Mouse (Mus musculus): ENCODE measurements around the gene Rab40b. TPM values are rescaled to one million over a fixed set of nuclear protein-coding genes. Genes with fewer than 3 reads are reported as not detected.

Rab40b gene
- 1 to 10 TPM; 1.0 to 1.6 TPM for total RNA-seq (2021)

- intact Hi-C loops (cut with DNase I) = no loop called here
- peak; percentile 77 to 78 for DNase-seq
These were observed at the start of gene Rab40b for GRCm38 (mm10) chr11:121387750-121388553. Rab40b (minus strand) TSS chr11:121388251.

- DNase-seq = no peak
- intact Hi-C loops (cut with DNase I) = no loop called here
These were observed 49.2 kb upstream of the Rab40b start for GRCm38 (mm10) chr11:121437236-121437635.

GRCm38 (mm10) chr11:121434156-121435155, 46.4 kb upstream of the Rab40b start, which contains the start of gene Fn3k:
Fn3k (plus strand) TSS chr11:121434913.
- intact Hi-C loops (cut with DNase I) = no loop called here
- DNase-seq = peak; percentile 81 to 84

DNA sequence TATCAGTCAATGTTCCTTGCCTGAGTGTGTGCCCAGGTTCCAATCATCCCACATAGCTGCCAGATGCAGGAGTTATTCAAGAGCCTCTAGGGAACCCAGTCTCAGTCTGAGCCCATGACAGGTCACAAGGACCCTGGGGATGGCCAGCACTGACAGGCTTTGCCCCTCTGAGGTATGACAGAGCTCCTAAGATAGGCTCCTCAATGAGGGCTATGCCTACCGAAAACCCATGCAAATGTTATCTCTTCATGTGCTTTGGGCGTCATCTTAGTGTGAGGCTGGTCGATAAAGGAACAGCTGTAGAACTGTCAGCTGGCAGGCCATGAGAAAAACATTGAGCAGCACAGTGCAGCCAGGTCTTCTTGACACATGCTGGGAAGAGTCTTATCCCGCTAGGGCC, 45.3 kb upstream of the Rab40b start:
- no peak for DNase-seq
- intact Hi-C loops (cut with DNase I) = no loop called here

DNA sequence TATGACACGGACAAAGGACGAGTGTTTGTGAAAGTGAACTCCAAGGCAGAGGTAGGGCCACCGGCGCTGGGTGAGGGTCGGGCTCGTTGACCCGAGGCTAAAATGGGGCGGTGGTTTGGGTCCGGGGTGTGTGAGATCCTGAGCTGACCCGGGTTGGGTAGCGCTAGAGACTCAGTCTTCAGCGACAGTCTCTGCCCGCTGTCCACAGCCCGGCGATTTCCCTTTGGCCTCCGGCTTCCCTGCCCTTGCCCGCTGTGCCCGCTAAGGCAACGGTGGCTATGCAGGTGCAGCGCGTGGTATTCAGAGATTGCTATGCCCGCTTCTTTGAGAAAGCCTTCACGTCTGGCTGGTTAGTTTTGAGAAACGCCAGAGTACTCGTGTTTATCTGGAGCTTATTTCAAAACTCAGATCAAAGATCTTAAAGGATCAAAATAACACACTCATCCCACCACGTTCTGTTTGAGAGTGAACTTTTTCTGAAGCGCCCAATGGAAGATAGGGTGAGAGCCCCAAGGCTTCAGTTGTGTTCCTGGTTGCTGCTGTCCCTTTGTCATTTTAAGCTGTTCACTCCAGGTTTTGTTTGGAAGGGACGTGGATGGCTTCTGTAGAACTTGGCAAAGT, 33.6 kb upstream of the Rab40b start:
- DNase-seq = no peak
- intact Hi-C loops (cut with DNase I) = loop anchor here (2.0 kb wide), 1 partner anchor 67 kb away; the partner anchor contains the start of gene Wdr45b

GRCm38 (mm10) chr11:121420830-121421552, 32.9 kb upstream of the Rab40b start, which contains the start of gene Fn3krp:
Fn3krp (plus strand) TSS chr11:121421401.
- DNase-seq = peak; percentile 97 to 99
- intact Hi-C loops (cut with DNase I) = loop anchor here (2.0 kb wide), 1 partner anchor 66 kb away; the partner anchor contains the start of gene Wdr45b

DNA sequence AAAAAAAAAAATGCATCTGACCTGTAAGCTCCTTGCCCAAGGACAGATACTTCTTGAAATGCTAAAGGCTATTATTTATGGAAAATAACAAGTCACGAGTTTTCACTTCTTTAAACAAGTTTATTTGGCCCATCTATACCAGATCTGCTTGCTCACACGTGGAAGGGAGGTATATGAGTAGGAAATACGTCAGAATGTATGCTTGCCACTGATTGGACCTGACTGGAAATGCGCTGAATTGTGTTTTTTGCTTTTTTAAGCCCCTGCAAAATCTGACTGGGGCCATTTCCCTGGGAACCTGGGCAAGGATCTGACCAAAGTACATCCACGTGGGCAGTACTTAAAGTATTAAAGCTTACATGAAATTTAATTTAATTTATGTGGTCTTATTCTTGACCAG, 32.3 kb upstream of the Rab40b start:
- intact Hi-C loops (cut with DNase I) = loop anchor here (2.0 kb wide), 1 partner anchor 66 kb away; the partner anchor contains the start of gene Wdr45b
- DNase-seq = no peak

GRCm38 (mm10) chr11:121418932-121419331, 30.9 kb upstream of the Rab40b start:
- no peak for DNase-seq
- intact Hi-C loops (cut with DNase I) = no loop called here

- intact Hi-C loops (cut with DNase I) = no loop called here
- no peak for DNase-seq
These were observed 29.9 kb upstream of the Rab40b start for GRCm38 (mm10) chr11:121417971-121418370.

DNA sequence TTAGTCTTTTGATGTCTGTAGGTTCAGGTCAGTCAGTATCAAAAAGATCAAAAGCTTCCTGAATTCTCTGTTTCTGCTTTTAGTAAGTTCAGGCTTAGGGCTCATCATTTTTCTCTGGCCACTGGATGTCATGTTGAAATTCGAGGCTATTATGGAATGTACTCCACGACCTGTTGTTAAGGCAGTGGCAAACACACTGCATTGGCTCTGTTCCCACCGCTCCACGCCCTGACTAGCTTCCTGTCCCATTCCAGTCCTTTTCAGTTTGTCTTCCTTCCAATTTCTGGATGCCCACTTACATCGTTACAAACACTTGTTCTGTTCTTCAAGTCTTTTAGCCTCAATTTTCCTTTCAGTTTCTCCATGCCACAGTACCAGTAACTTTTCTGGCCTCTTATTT, 27.3 kb upstream of the Rab40b start:
- no peak for DNase-seq
- intact Hi-C loops (cut with DNase I) = no loop called here

DNA sequence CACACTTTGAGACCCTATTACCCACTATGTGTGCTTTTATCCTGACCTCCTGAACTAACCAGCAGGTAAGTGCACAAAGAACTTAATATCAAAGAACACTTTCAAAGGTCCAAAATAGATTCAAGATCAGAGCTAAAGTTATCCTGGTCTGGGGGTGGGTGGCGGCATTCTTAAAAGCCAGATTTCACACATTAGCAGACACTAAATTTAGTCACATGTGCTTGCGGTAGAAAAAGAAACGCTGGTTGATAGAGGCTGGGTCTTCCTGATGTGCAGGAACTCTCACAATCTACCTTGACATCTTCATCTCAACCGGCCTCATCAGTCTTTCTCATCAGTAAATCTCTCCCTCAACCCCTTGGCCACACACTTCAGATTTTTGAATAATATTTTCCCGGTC, 26.7 kb upstream of the Rab40b start:
- intact Hi-C loops (cut with DNase I) = no loop called here
- DNase-seq = no peak

GRCm38 (mm10) chr11:121407366-121408155, 19.5 kb upstream of the Rab40b start:
- intact Hi-C loops (cut with DNase I) = no loop called here
- no peak for DNase-seq

- intact Hi-C loops (cut with DNase I) = no loop called here
- DNase-seq = no peak
These were observed 4.4 kb upstream of the Rab40b start for GRCm38 (mm10) chr11:121392405-121392804.

- intact Hi-C loops (cut with DNase I) = no loop called here
These were observed 2.7 kb upstream of the Rab40b start for GRCm38 (mm10) chr11:121390793-121391192.

GRCm38 (mm10) chr11:121388554-121388945, 499 bp upstream of the Rab40b start:
- intact Hi-C loops (cut with DNase I) = no loop called here
- DNase-seq = no peak

More at GRCm38 (mm10) chr11:121390793-121391192, 2.7 kb upstream of the Rab40b start:
- DNase-seq = no peak

GRCm38 (mm10) chr11:121380294-121380693, 7.8 kb downstream of the Rab40b start:
- intact Hi-C loops (cut with DNase I) = no loop called here
- DNase-seq = no peak

DNA sequence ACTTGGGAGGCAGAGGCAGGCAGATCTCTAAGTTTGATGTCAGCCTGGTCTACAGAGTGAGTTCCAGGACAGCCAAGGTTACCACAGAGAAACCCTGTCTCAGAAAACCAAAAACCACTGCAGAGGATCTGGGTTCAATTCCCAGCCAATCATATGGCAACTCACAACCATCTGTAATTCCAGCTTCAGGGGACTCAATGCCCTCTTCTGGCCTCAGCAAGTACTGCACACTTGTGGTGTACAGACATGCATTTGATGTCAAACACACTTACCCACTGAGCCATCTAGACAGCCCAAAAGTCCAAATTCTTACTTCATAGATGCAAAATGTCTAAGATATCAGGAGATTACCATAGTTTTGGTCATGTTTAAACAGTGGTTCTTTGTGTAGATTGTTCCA, 9.4 kb downstream of the Rab40b start:
- intact Hi-C loops (cut with DNase I) = no loop called here
- DNase-seq = no peak

DNA sequence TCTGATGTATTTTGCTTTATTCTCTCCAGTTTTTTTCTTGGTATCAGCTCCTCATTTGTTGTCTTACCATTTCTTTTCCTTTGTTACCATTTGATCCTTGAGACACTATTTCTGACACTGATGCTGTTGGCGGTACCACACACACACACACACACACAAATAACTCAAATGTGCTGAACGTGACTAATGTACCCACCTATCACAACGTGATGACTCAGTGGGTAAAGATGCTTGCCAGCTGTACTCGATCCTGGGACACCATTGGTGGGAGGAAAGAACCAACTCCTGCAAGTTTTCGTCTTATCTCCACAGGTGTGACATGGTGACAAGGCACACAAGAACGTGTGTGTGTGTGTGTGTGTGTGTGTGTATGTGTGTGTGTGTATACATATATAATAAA, 14.7 kb downstream of the Rab40b start:
- no peak for DNase-seq
- intact Hi-C loops (cut with DNase I) = no loop called here

All from heart, postnatal 36 days (tissue).